Mouse (Mus musculus) midbrain, postnatal 0 days (tissue): Measurements from ENCODE around the gene Mcu. TPM values are rescaled to one million over a fixed set of nuclear protein-coding genes. Genes with fewer than 3 reads are reported as not detected.

Experiments
- ATAC-seq: fragments of 200-750 bp; cut with Nextera tagmentation; 2 replicates; pipeline ENCODE4 v1.8.0; 2017; ENCODE audit warnings: moderate number of reproducible peaks, mild to moderate bottlenecking, moderate TSS enrichment, moderate library complexity; ENCODE audit not compliant: low FRiP score
- DNase-seq: peaks from one replicate; pipeline ENCODE4 v3.0.0-alpha.2; 2015; ENCODE audit warnings: low spot score
- H3K27ac ChIP-seq: fragments of 300-500 bp; sonication (generic); 2 replicates; pipeline ENCODE4 v1.5.1; 2014; ENCODE audit warnings: low read depth, mild to moderate bottlenecking, low read length, mixed read lengths
- H3K27me3 ChIP-seq: fragments of 300-500 bp; sonication (generic); 2 replicates; pipeline ENCODE4 v1.6.1; 2014; ENCODE audit warnings: low read length, control low read depth, mixed read lengths; ENCODE audit not compliant: insufficient read depth
- H3K36me3 ChIP-seq: fragments of 300-500 bp; sonication (generic); 2 replicates; pipeline ENCODE4 v1.6.1; 2014; ENCODE audit warnings: low read length, control low read depth, mixed read lengths; ENCODE audit not compliant: insufficient read depth
- H3K4me1 ChIP-seq: fragments of 300-500 bp; sonication (generic); 2 replicates; pipeline ENCODE4 v1.6.1; 2014; ENCODE audit warnings: mild to moderate bottlenecking, control low read depth, antibody characterized with exemption, low read length, mixed read lengths; ENCODE audit not compliant: insufficient read depth
- H3K4me2 ChIP-seq: fragments of 300-500 bp; sonication (generic); 2 replicates; pipeline ENCODE4 v1.6.1; 2014; ENCODE audit warnings: low read depth, mild to moderate bottlenecking, low read length, mixed read lengths; ENCODE audit not compliant: poor library complexity, severe bottlenecking
- H3K4me3 ChIP-seq: fragments of 300-500 bp; sonication (generic); 2 replicates; pipeline ENCODE4 v1.5.1; 2014; ENCODE audit warnings: low read depth, mild to moderate bottlenecking, low read length, moderate library complexity
- H3K9ac ChIP-seq: fragments of 300-500 bp; sonication (generic); replicated peaks from 2 replicates; pipeline ENCODE4 v1.6.1; 2014; ENCODE audit warnings: mild to moderate bottlenecking, low read length, moderate library complexity, mixed read lengths; ENCODE audit not compliant: poor library complexity, severe bottlenecking
- H3K9me3 ChIP-seq: fragments of 300-500 bp; sonication (generic); 2 replicates; pipeline ENCODE4 v1.6.1; 2016; ENCODE audit warnings: low read length, control low read depth
- CTCF ChIP-seq: IDR thresholded peaks from 2 replicates; pipeline ENCODE4 v1.5.1; 2016; ENCODE audit warnings: antibody characterized with exemption, mild to moderate bottlenecking
- WGBS: fragments of 180-500 bp; shearing (Covaris S2); extraction: QIAGEN DNeasy Blood & Tissue Kit; methylation state at CpG from one replicate; pipeline ENCODE4 v1.1.7; 2014; 5-methylcytosine and 5-hydroxymethylcytosine counted together
- polyA plus RNA-seq: library from polyadenylated mRNA; unstranded; fragments of >200 nt; fragmentation: Nextera tagmentation; extraction: Ambion mirVana; gene quantifications from 2 replicates; pipeline ENCODE4 v1.2.1, GENCODE M21; 2015
- total RNA-seq: library from RNA; depleted of rRNA; stranded (reverse); fragments of >200 nt; gene quantifications from 2 replicates; pipeline ENCODE4 v1.2.3, GENCODE M21; 2014

The Mcu gene
- total and polyA plus RNA-seq, 2 experiments from 2014 or later: 39.4 to 46.1 TPM

DNA sequence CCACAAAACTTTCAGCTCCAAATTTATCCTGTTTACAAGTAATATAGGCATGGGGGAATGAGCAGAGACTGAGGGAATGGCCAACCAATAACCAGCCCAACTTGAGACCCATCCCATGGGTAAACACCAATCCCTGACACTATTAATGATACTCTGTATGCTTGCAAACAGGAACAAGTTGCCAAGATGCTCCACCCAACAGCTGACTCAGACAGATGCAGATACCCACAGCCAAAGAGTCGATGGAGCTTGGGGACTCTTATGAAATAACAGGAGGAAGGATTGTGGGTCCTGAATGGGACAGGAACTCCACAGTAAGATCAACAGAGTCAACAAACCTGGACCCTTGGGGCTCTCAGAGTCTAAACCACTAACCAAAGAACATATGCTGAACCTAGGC is 127.1 kb downstream of the Mcu start:
- Histone ChIP-seq H3K4me1 (no peaks in the 10 kb centered on the region), H3K4me2 (no peak overlapping the region), H3K27ac (no peak overlapping the region), H3K4me3 (no peak overlapping the region), H3K36me3 (no peaks in the 10 kb centered on the region; the same call in 1 of the 2 replicates), H3K9ac (no peak overlapping the region), H3K27me3 (no peaks in the 10 kb centered on the region), H3K9me3 (no peaks in the 10 kb centered on the region)
- ATAC-seq (no peak), DNase-seq (no peak)
- 91% methylated on average over 1 of the region's 1 CpGs for WGBS
- TF ChIP-seq CTCF: no peak

- DNase-seq (no peak), ATAC-seq (no peak)
- H3K27ac ChIP-seq: no peak overlapping the region
- no peaks in the 10 kb centered on the region; the same call in 1 of the 2 replicates for H3K36me3 ChIP-seq
- H3K4me2 ChIP-seq: no peak overlapping the region
- no peak for TF ChIP-seq CTCF
- no peaks in the 10 kb centered on the region for H3K4me1 ChIP-seq
- no peak overlapping the region for H3K9ac ChIP-seq
- no peak overlapping the region for H3K4me3 ChIP-seq
- WGBS: 91% methylated on average over 2 of the region's 2 CpGs
- no peaks in the 10 kb centered on the region for H3K27me3 ChIP-seq
- no peaks in the 10 kb centered on the region for H3K9me3 ChIP-seq
These were observed 129.1 kb downstream of the Mcu start for GRCm38 (mm10) chr10:59487351-59487750.

- Histone ChIP-seq H3K36me3 (no peaks in the 10 kb centered on the region; the same call in 1 of the 2 replicates), H3K9ac (no peak overlapping the region), H3K4me3 (no peak overlapping the region), H3K4me2 (no peak overlapping the region), H3K9me3 (no peaks in the 10 kb centered on the region), H3K4me1 (no peaks in the 10 kb centered on the region), H3K27me3 (no peaks in the 10 kb centered on the region), H3K27ac (no peak overlapping the region)
- DNase-seq (no peak), ATAC-seq (no peak)
- no peak for TF ChIP-seq CTCF
- WGBS: 86% methylated on average over 6 of the region's 6 CpGs
These were observed 132.2 kb downstream of the Mcu start for GRCm38 (mm10) chr10:59484318-59484717.

DNA sequence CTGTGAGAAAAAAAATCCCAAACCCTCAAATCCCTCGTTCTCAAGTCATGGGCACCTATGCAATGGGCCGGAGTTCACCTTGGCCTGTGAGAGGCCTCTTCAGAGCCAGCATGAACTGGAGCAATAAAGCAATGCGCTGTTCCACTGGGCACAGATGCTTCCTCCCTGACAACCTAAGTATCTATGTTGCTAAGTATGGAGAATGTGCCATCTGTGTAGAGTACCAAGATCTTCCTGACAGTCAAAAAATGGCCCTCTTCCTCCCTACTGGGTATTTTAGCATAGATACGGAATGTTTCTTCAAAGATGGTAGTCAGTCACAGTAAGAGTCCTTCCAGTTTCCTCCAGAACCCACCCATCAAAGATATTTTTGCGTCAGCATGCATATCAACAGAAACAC is 135.1 kb downstream of the Mcu start:
- WGBS: 94% methylated on average over 5 of the region's 5 CpGs
- Histone ChIP-seq H3K4me2 (no peak overlapping the region), H3K27ac (no peak overlapping the region), H3K4me3 (no peak overlapping the region), H3K4me1 (no peaks in the 10 kb centered on the region), H3K36me3 (no peaks in the 10 kb centered on the region), H3K9me3 (no peaks in the 10 kb centered on the region), H3K9ac (no peak overlapping the region), H3K27me3 (no peaks in the 10 kb centered on the region)
- TF ChIP-seq CTCF: no peak
- no peak for ATAC-seq
- no peak for DNase-seq

GRCm38 (mm10) chr10:59470451-59470850 is 146.0 kb downstream of the Mcu start:
- no peak for TF ChIP-seq CTCF
- Histone ChIP-seq H3K9ac (no peak overlapping the region), H3K36me3 (no peaks in the 10 kb centered on the region), H3K9me3 (no peaks in the 10 kb centered on the region), H3K4me3 (no peak overlapping the region), H3K27ac (no peak overlapping the region), H3K4me2 (no peak overlapping the region), H3K27me3 (no peaks in the 10 kb centered on the region), H3K4me1 (no peaks in the 10 kb centered on the region)
- DNase-seq (peak; percentile 28), ATAC-seq (no peak)
- 72% methylated on average over 5 of the region's 5 CpGs for WGBS

- no peak overlapping the region for H3K9ac ChIP-seq
- no peaks in the 10 kb centered on the region for H3K9me3 ChIP-seq
- no peak overlapping the region for H3K4me3 ChIP-seq
- ATAC-seq: no peak
- 90% methylated on average over 12 of the region's 12 CpGs for WGBS
- TF ChIP-seq CTCF: no peak
- DNase-seq: no peak
- no peaks in the 10 kb centered on the region for H3K36me3 ChIP-seq
- H3K27me3 ChIP-seq: no peaks in the 10 kb centered on the region
- H3K4me2 ChIP-seq: no peak overlapping the region
- no peak overlapping the region for H3K27ac ChIP-seq
- no peaks in the 10 kb centered on the region for H3K4me1 ChIP-seq
These were observed 149.2 kb downstream of the Mcu start for GRCm38 (mm10) chr10:59467297-59467696.
